8 mouse cellular contexts compared by ENCODE assay signal in the genomic region with DNA sequence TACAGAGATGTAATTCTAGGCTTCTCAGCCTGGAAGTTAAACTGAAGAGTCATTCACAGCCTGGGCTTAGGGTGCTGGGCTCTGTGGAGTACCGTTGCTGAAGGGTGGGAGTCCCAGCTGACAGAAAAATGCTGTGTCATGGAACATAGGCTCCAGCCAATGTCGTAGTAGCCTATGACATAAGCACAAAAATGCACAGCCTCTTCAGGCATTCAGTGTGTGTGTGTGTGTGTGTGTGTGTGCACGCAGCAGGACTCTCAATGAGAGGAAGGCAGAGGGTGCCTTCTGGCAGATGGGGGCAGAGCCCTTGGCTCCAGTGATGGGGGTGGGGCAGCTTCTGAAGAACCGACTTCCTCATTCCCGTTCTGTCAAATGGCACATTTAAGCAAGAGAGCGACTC.
A peak's percentile ranks its signal among the peaks of the same experiment; 100 is the strongest.
DNase-seq lines count a peak whose midpoint lies in the region; ATAC-seq and TF ChIP-seq lines count a peak whose summit lies in the region.

No protein-coding gene starts in this region.

- peaks cover 78% of the 10 kb centered on the region for H3K9me3 ChIP-seq in CH12.LX (replicated peaks; ENCODE audit: low read length)
- H3K9me3 ChIP-seq in forebrain, embryonic 15.5 days = no peaks in the 10 kb centered on the region
- H3K9me3 ChIP-seq in liver, embryonic 14.5 days (ENCODE audit: control insufficient read depth, low read length) = no peaks in the 10 kb centered on the region

- dilution Hi-C loops in CH12.LX (cut with MboI; ENCODE audit: extremely low pct_ligation_motif_present, extremely low pct_unique_long_range_greater_than_20kb, low sequenced_read_pairs) = no loop called here

- TF ChIP-seq EP300 in CH12.LX (IDR thresholded peaks at IDR 0.05; ENCODE audit: low read length) = no peak
- TF ChIP-seq EP300 in liver, embryonic 14.5 days (IDR thresholded peaks at IDR 0.05; ENCODE audit: low read depth) = no peak

- 6% methylated on average over 6 of the region's 6 CpGs for WGBS in forebrain, embryonic 15.5 days
- 5% methylated on average over 6 of the region's 6 CpGs for WGBS in liver, embryonic 14.5 days (ENCODE audit: insufficient replicate concordance)

- no peaks in the 10 kb centered on the region for H3K36me3 ChIP-seq in CH12.LX (replicated peaks in 1 of 2; ENCODE audit: control insufficient read depth in 1 of 2, insufficient read depth in 1 of 2, low read length in 1 of 2)
- H3K36me3 ChIP-seq in forebrain, embryonic 15.5 days = no peaks in the 10 kb centered on the region
- no peaks in the 10 kb centered on the region for H3K36me3 ChIP-seq in liver, embryonic 14.5 days (replicated peaks; ENCODE audit: control insufficient read depth, insufficient read depth, low read depth)

- in situ Hi-C loops in CH12.LX (cut with MboI; ENCODE audit: low pct_ligation_motif_present, low pct_unique_long_range_greater_than_20kb, low sequenced_read_pairs) = no loop called here

- peak; percentile 69; the same call in 1 of the 2 replicates for ATAC-seq in forebrain, embryonic 15.5 days (replicated peaks)
- ATAC-seq in liver, embryonic 14.5 days (ENCODE audit: insufficient read depth) = no peak

- no peak for TF ChIP-seq RAD21 in CH12.LX (IDR thresholded peaks at IDR 0.05; ENCODE audit: low read depth, low read length)

- no peaks in the 10 kb centered on the region for H3K27me3 ChIP-seq in CH12.LX (replicated peaks)
- no peaks in the 10 kb centered on the region for H3K27me3 ChIP-seq in forebrain, embryonic 15.5 days
- H3K27me3 ChIP-seq in liver, embryonic 14.5 days (ENCODE audit: control insufficient read depth, insufficient read depth, low read length) = no peaks in the 10 kb centered on the region

- TF ChIP-seq CTCF in CH12.LX (conservative IDR thresholded peaks at IDR 0.05 in 1 of 2, IDR thresholded peaks at IDR 0.05 in 1 of 2; ENCODE audit: low read depth in 2 of 2, low read length in 2 of 2) = no peak
- no peak for TF ChIP-seq CTCF in liver, embryonic 14.5 days (IDR thresholded peaks at IDR 0.05; ENCODE audit: low read depth)

- H3K4me3 ChIP-seq in CH12.LX (replicated peaks in 1 of 3; ENCODE audit: low read depth in 2 of 3, low read length in 2 of 3, poor library complexity in 1 of 3) = no peak overlapping the region
- H3K4me3 ChIP-seq in forebrain, embryonic 15.5 days = no peak overlapping the region
- no peak overlapping the region for H3K4me3 ChIP-seq in liver, embryonic 14.5 days (ENCODE audit: insufficient read depth in 1 of 2, low read depth in 2 of 2, low read length in 2 of 2)

- no peaks in the 10 kb centered on the region for H3K4me1 ChIP-seq in CH12.LX (ENCODE audit: control insufficient read depth in 1 of 2, insufficient read depth in 2 of 2)
- H3K4me1 ChIP-seq in forebrain, embryonic 15.5 days = peaks cover 23% of the 10 kb centered on the region
- H3K4me1 ChIP-seq in liver, embryonic 14.5 days (replicated peaks; ENCODE audit: control insufficient read depth in 2 of 2, insufficient read depth in 2 of 2, low read length in 1 of 2) = no peaks in the 10 kb centered on the region

- peak; percentile 55 to 67 for DNase-seq in cerebellum, postnatal 10 days
- no peak for DNase-seq in cerebellum, adult 18-20 months
- DNase-seq in CH12.LX (ENCODE audit: extremely low read depth) = peak; percentile 4
- DNase-seq in liver, embryonic 14.5 days (ENCODE audit: low read depth in 3 of 3, low spot score in 3 of 3) = peak in 2 of 3 experiments; percentile 1 to 7
- no peak for DNase-seq in gastrocnemius, adult 18-20 months (ENCODE audit: low spot score)
- no peak for DNase-seq in right cerebral cortex, postnatal 10 days (ENCODE audit: low spot score in 2 of 2)
- DNase-seq in layer of hippocampus, adult 11-12 months (ENCODE audit: low spot score) = no peak

- TF ChIP-seq POLR2A in CH12.LX (IDR thresholded peaks at IDR 0.05; ENCODE audit: low read depth, low read length) = no peak

- no peak overlapping the region for H3K9ac ChIP-seq in CH12.LX (ENCODE audit: insufficient read depth, low read depth)
- no peak overlapping the region for H3K9ac ChIP-seq in forebrain, embryonic 15.5 days (replicated peaks)
- no peak overlapping the region for H3K9ac ChIP-seq in liver, embryonic 14.5 days (replicated peaks)

- no peaks in the 10 kb centered on the region for H3K79me2 ChIP-seq in CH12.LX (replicated peaks; ENCODE audit: control insufficient read depth, extremely low read depth, insufficient read depth, poor library complexity, severe bottlenecking)

- no peak overlapping the region for H3K27ac ChIP-seq in CH12.LX (ENCODE audit: insufficient read depth, low read depth)
- H3K27ac ChIP-seq in forebrain, embryonic 15.5 days (replicated peaks) = no peak overlapping the region
- H3K27ac ChIP-seq in liver, embryonic 14.5 days = no peak overlapping the region

- H3K4me2 ChIP-seq in CH12.LX (ENCODE audit: insufficient read depth, low read depth, poor library complexity, severe bottlenecking) = no peak overlapping the region
- 0 out of 2 replicates have a peak overlapping the region, but pooled peaks have one; percentile 5 for H3K4me2 ChIP-seq in forebrain, embryonic 15.5 days (replicated peaks)
- H3K4me2 ChIP-seq in liver, embryonic 14.5 days (ENCODE audit: low read depth) = no peak overlapping the region

TF ChIP-seq in CH12.LX, 34 proteins besides CTCF, POLR2A, EP300 and RAD21:
- TF ChIP-seq NRF1 (IDR thresholded peaks at IDR 0.05; ENCODE audit: low read depth, low read length) (no peak), ZC3H11A (IDR thresholded peaks at IDR 0.05; ENCODE audit: low read depth, low read length) (no peak), GABPA (IDR thresholded peaks at IDR 0.05; ENCODE audit: insufficient replicate concordance, low read depth, low read length) (no peak), TBP (conservative IDR thresholded peaks at IDR 0.05; ENCODE audit: low read depth, low read length) (no peak), IRF4 (IDR thresholded peaks at IDR 0.05; ENCODE audit: low read depth, low read length) (no peak), USF2 (conservative IDR thresholded peaks at IDR 0.05; ENCODE audit: low read depth, low read length) (no peak), ETS1 (conservative IDR thresholded peaks at IDR 0.05; ENCODE audit: low read depth, low read length) (no peak), BHLHE40 (IDR thresholded peaks at IDR 0.05; ENCODE audit: low read depth, low read length) (no peak)

Comparison
In these comparisons a context has a peak if more than half of its experiments do, and no peak if none do; other contexts are left out.
1. DNase-seq: peak in cerebellum, postnatal 10 days (2 of 2), CH12.LX (single experiment) and liver, embryonic 14.5 days (2 of 3); none in cerebellum, adult 18-20 months (0 of 2), gastrocnemius, adult 18-20 months (single experiment), right cerebral cortex, postnatal 10 days (0 of 2) and layer of hippocampus, adult 11-12 months (single experiment).